Mouse (Mus musculus) lung, embryonic 15.5 days (tissue): ENCODE results near the gene Fam160a2. TPM values are rescaled to one million over a fixed set of nuclear protein-coding genes. Genes with fewer than 3 reads are reported as not detected.
A peak's percentile ranks its signal among the peaks of the same experiment; 100 is the strongest.
"Not testable (repeated sequence)": the region's sequence is repeated elsewhere in the genome, so short reads cannot be mapped to it uniquely, and the experiment has no call there.

ENCODE experiments used
- ATAC-seq: fragments of 200-750 bp; cut with Nextera tagmentation; 2 replicates; pipeline ENCODE4 v1.8.0; 2017; ENCODE audit warnings: moderate number of reproducible peaks, borderline replicate concordance; ENCODE audit not compliant: low FRiP score, low TSS enrichment; ENCODE audit errors: extremely low read depth
- H3K27ac ChIP-seq: fragments of 300-500 bp; sonication (generic); 2 replicates; pipeline ENCODE4 v1.5.1; 2015; ENCODE audit warnings: moderate library complexity, mild to moderate bottlenecking, inconsistent platforms
- H3K27me3 ChIP-seq: fragments of 300-500 bp; sonication (generic); 2 replicates; pipeline ENCODE4 v1.6.1; 2015; ENCODE audit warnings: inconsistent platforms
- H3K36me3 ChIP-seq: fragments of 300-500 bp; sonication (generic); 2 replicates; pipeline ENCODE4 v1.6.1; 2015; ENCODE audit warnings: inconsistent platforms
- H3K4me1 ChIP-seq: fragments of 300-500 bp; sonication (generic); 2 replicates; pipeline ENCODE4 v1.6.1; 2015; ENCODE audit warnings: inconsistent platforms
- H3K4me2 ChIP-seq: fragments of 300-500 bp; sonication (generic); 2 replicates; pipeline ENCODE4 v1.6.1; 2015; ENCODE audit warnings: inconsistent platforms, mild to moderate bottlenecking, moderate library complexity
- H3K4me3 ChIP-seq: fragments of 300-500 bp; sonication (generic); 2 replicates; pipeline ENCODE4 v1.5.1; 2015; ENCODE audit warnings: mild to moderate bottlenecking, inconsistent platforms
- H3K9ac ChIP-seq: fragments of 300-500 bp; sonication (generic); 2 replicates; pipeline ENCODE4 v1.6.1; 2015; ENCODE audit warnings: inconsistent platforms
- H3K9me3 ChIP-seq: fragments of 300-500 bp; sonication (generic); 2 replicates; pipeline ENCODE4 v1.6.1; 2016; ENCODE audit warnings: inconsistent platforms
- WGBS: fragments of 180-500 bp; shearing (Covaris S2); methylation state at CpG from one replicate; pipeline ENCODE4 v1.1.7; 2015; 5-methylcytosine and 5-hydroxymethylcytosine counted together
- polyA plus RNA-seq: library from polyadenylated mRNA; unstranded; fragments of >200 nt; fragmentation: Nextera tagmentation; extraction: Ambion mirVana; gene quantifications from 2 replicates; pipeline ENCODE4 v1.2.1, GENCODE M21; 2015

Gene Fam160a2
- polyA plus RNA-seq, 1 experiment from 2014 or later: 40.3 TPM

GRCm38 (mm10) chr7:105418106-105418505 lies 18.3 kb upstream of the Fam160a2 start:
- Histone ChIP-seq H3K27ac (no peak overlapping the region), H3K36me3 (no peaks in the 10 kb centered on the region), H3K4me2 (no peak overlapping the region), H3K9ac (no peak overlapping the region), H3K27me3 (no peaks in the 10 kb centered on the region), H3K4me3 (no peak overlapping the region), H3K4me1 (no peaks in the 10 kb centered on the region), H3K9me3 (no peaks in the 10 kb centered on the region)
- ATAC-seq: no peak
- WGBS: 86% methylated on average over 5 of the region's 5 CpGs

- Histone ChIP-seq H3K36me3 (no peaks in the 10 kb centered on the region), H3K4me1 (no peaks in the 10 kb centered on the region), H3K27ac (no peak overlapping the region), H3K27me3 (no peaks in the 10 kb centered on the region), H3K4me2 (no peak overlapping the region), H3K9me3 (no peaks in the 10 kb centered on the region), H3K9ac (no peak overlapping the region), H3K4me3 (no peak overlapping the region)
- ATAC-seq: no peak
- WGBS: 92% methylated on average over 7 of the region's 7 CpGs
Measured at GRCm38 (mm10) chr7:105416529-105416928, 16.7 kb upstream of the Fam160a2 start.

GRCm38 (mm10) chr7:105414385-105414784 lies 14.5 kb upstream of the Fam160a2 start:
- Histone ChIP-seq H3K27ac (no peak overlapping the region), H3K36me3 (no peaks in the 10 kb centered on the region), H3K9me3 (no peaks in the 10 kb centered on the region), H3K4me3 (no peak overlapping the region), H3K4me1 (no peaks in the 10 kb centered on the region), H3K27me3 (no peaks in the 10 kb centered on the region), H3K9ac (no peak overlapping the region), H3K4me2 (no peak overlapping the region)
- 48% methylated on average over 6 of the region's 6 CpGs for WGBS
- ATAC-seq: no peak

GRCm38 (mm10) chr7:105411874-105412632 lies 12.2 kb upstream of the Fam160a2 start:
- not testable (repeated sequence) for H3K4me1 ChIP-seq, H3K4me2 ChIP-seq, H3K9me3 ChIP-seq, H3K27me3 ChIP-seq, H3K4me3 ChIP-seq, H3K9ac ChIP-seq, H3K27ac ChIP-seq, H3K36me3 ChIP-seq, ATAC-seq
- WGBS: 49% methylated on average over 8 of the region's 8 CpGs

GRCm38 (mm10) chr7:105406322-105406721 lies 6.5 kb upstream of the Fam160a2 start:
- no peak for ATAC-seq

GRCm38 (mm10) chr7:105404268-105404667 lies 4.4 kb upstream of the Fam160a2 start, which contains the start of gene Cnga4:
Gene Cnga4, plus strand, starts transcription at chr7:105404568.
- Histone ChIP-seq H3K9me3 (no peaks in the 10 kb centered on the region), H3K4me3 (no peak within 1 kb of the TSS), H3K27me3 (no peaks in the 10 kb centered on the region), H3K27ac (no peak within 1 kb of the TSS), H3K36me3 (no peaks in the 10 kb centered on the region), H3K4me1 (peaks cover 8% of the 10 kb centered on the region), H3K4me2 (no peak within 1 kb of the TSS), H3K9ac (no peak within 1 kb of the TSS)
- no peak for ATAC-seq
- WGBS: 61% methylated on average over 5 of the region's 5 CpGs

More at GRCm38 (mm10) chr7:105406322-105406721, 6.5 kb upstream of the Fam160a2 start:
- WGBS: 70% methylated on average over 1 of the region's 1 CpGs
- H3K4me2 ChIP-seq: no peak overlapping the region
- no peaks in the 10 kb centered on the region for H3K27me3 ChIP-seq
- no peaks in the 10 kb centered on the region for H3K9me3 ChIP-seq
- no peak overlapping the region for H3K4me3 ChIP-seq
- no peaks in the 10 kb centered on the region for H3K4me1 ChIP-seq
- no peak overlapping the region for H3K27ac ChIP-seq
- H3K36me3 ChIP-seq: no peaks in the 10 kb centered on the region
- no peak overlapping the region for H3K9ac ChIP-seq

- no peak for ATAC-seq
Measured at GRCm38 (mm10) chr7:105399058-105399934, 558 bp downstream of the Fam160a2 start.

GRCm38 (mm10) chr7:105396126-105396525 lies 3.7 kb downstream of the Fam160a2 start:
- H3K27ac ChIP-seq: no peak overlapping the region
- H3K9me3 ChIP-seq: no peaks in the 10 kb centered on the region
- no peak for ATAC-seq
- H3K9ac ChIP-seq: no peak overlapping the region
- no peaks in the 10 kb centered on the region for H3K36me3 ChIP-seq
- H3K4me3 ChIP-seq: no peak overlapping the region
- no peak overlapping the region for H3K4me2 ChIP-seq
- H3K4me1 ChIP-seq: peaks cover 18% of the 10 kb centered on the region
- no peaks in the 10 kb centered on the region for H3K27me3 ChIP-seq

More at GRCm38 (mm10) chr7:105399058-105399934, 558 bp downstream of the Fam160a2 start:
- Histone ChIP-seq H3K4me2 (peak overlapping the region; percentile 81), H3K4me3 (peak overlapping the region; percentile 97), H3K27me3 (no peaks in the 10 kb centered on the region), H3K9ac (peak overlapping the region; percentile 89), H3K9me3 (no peaks in the 10 kb centered on the region), H3K4me1 (peaks cover 18% of the 10 kb centered on the region), H3K36me3 (no peaks in the 10 kb centered on the region), H3K27ac (peak overlapping the region; percentile 63)
- 0% methylated on average over 25 of the region's 25 CpGs for WGBS

GRCm38 (mm10) chr7:105395131-105395820 lies 4.6 kb downstream of the Fam160a2 start:
- Histone ChIP-seq H3K4me1 (peaks cover 12% of the 10 kb centered on the region), H3K9ac (no peak overlapping the region), H3K27ac (no peak overlapping the region), H3K4me2 (no peak overlapping the region), H3K36me3 (no peaks in the 10 kb centered on the region), H3K4me3 (no peak overlapping the region), H3K9me3 (no peaks in the 10 kb centered on the region), H3K27me3 (no peaks in the 10 kb centered on the region)
- ATAC-seq: no peak

GRCm38 (mm10) chr7:105394606-105395005 lies 5.2 kb downstream of the Fam160a2 start:
- H3K4me1 ChIP-seq: peaks cover 12% of the 10 kb centered on the region
- no peaks in the 10 kb centered on the region for H3K9me3 ChIP-seq
- H3K4me3 ChIP-seq: no peak overlapping the region
- H3K27ac ChIP-seq: no peak overlapping the region
- no peak overlapping the region for H3K4me2 ChIP-seq
- peaks cover 5% of the 10 kb centered on the region; the same call in 1 of the 2 replicates for H3K36me3 ChIP-seq
- H3K9ac ChIP-seq: no peak overlapping the region
- H3K27me3 ChIP-seq: no peaks in the 10 kb centered on the region
- 56% methylated on average over 1 of the region's 1 CpGs for WGBS
- ATAC-seq: no peak

GRCm38 (mm10) chr7:105390236-105390635 lies 9.6 kb downstream of the Fam160a2 start:
- no peaks in the 10 kb centered on the region for H3K9me3 ChIP-seq
- H3K4me2 ChIP-seq: no peak overlapping the region
- H3K4me3 ChIP-seq: no peak overlapping the region
- no peaks in the 10 kb centered on the region for H3K27me3 ChIP-seq
- H3K9ac ChIP-seq: no peak overlapping the region
- no peak for ATAC-seq
- no peaks in the 10 kb centered on the region for H3K4me1 ChIP-seq
- H3K27ac ChIP-seq: no peak overlapping the region
- WGBS: 98% methylated on average over 2 of the region's 2 CpGs
- H3K36me3 ChIP-seq: peaks cover 41% of the 10 kb centered on the region
